Mouse (Mus musculus) limb, embryonic 12.5 days (tissue): ENCODE measurements at regions not wholly inside any gene's neighbourhood (a gene's known extent, or its start where the extent isn't known, plus 50 kb on each side); places are given as distances from the start of the nearest gene placed in this dataset. TPM values are rescaled to one million over a fixed set of nuclear protein-coding genes. Genes with fewer than 3 reads are reported as not detected.

Source experiments
- microRNA-seq: library from miRNA; unstranded; fragments of <30 nt; microRNA quantifications from one replicate; pipeline ENCODE4, GENCODE M21; 2017

Small RNA genes in the stretch of these regions (microRNA-seq; reads per million reads assigned to microRNA genes)
- gene Gm26259: not detected
